Mouse (Mus musculus) liver, embryonic 14.5 days (tissue): ENCODE measurements around the gene Efna2. TPM values are rescaled to one million over a fixed set of nuclear protein-coding genes. Genes with fewer than 3 reads are reported as not detected.

Experiments used
- ATAC-seq: fragments of 200-750 bp; cut with Nextera tagmentation; 2 replicates; pipeline ENCODE4 v1.8.0; 2017; ENCODE audit warnings: moderate number of reproducible peaks, mild to moderate bottlenecking, moderate library complexity; ENCODE audit not compliant: insufficient read depth
- DNase-seq, 3 experiments: peaks; one replicate each; pipeline ENCODE4 v3.0.0-alpha.2; 2012 to 2013; ENCODE audit warnings: low read depth in 3 of 3, low spot score in 3 of 3
- H3K27ac ChIP-seq: fragments of 300-500 bp; sonication (generic); 2 replicates; pipeline ENCODE4 v1.5.1; 2014; ENCODE audit warnings: moderate library complexity, mild to moderate bottlenecking, control low read depth, inconsistent platforms
- H3K27me3 ChIP-seq: fragments of 300-500 bp; sonication (generic); 2 replicates; pipeline ENCODE4 v1.6.1; 2014; ENCODE audit warnings: mild to moderate bottlenecking, low read length, moderate library complexity; ENCODE audit not compliant: control insufficient read depth, insufficient read depth
- H3K36me3 ChIP-seq: fragments of 300-500 bp; sonication (generic); replicated peaks from 2 replicates; pipeline ENCODE4 v1.6.1; 2014; ENCODE audit warnings: low read depth; ENCODE audit not compliant: control insufficient read depth, insufficient read depth
- H3K4me1 ChIP-seq, 2 experiments: fragments of 200-500 bp in 1 of 2; fragments of 300-500 bp in 1 of 2; sonication (generic) in 1 of 2; replicated peaks; 2 replicates each; pipeline ENCODE4 v1.6.1; 2012 to 2014; ENCODE audit warnings: antibody characterized with exemption in 1 of 2, inconsistent platforms in 1 of 2, low read length in 1 of 2; ENCODE audit not compliant: control insufficient read depth in 2 of 2, insufficient read depth in 2 of 2
- H3K4me2 ChIP-seq: fragments of 300-500 bp; sonication (generic); 2 replicates; pipeline ENCODE4 v1.6.1; 2014; ENCODE audit warnings: low read depth, mild to moderate bottlenecking, control low read depth, moderate library complexity
- H3K4me3 ChIP-seq, 2 experiments: fragments of 200-500 bp in 1 of 2; fragments of 300-500 bp in 1 of 2; sonication (generic) in 1 of 2; 2 replicates each; pipeline ENCODE4 v1.5.1; 2012 to 2014; ENCODE audit warnings: low read depth in 2 of 2, low read length in 2 of 2, mild to moderate bottlenecking in 2 of 2, control low read depth in 1 of 2, inconsistent platforms in 1 of 2, moderate library complexity in 1 of 2; ENCODE audit not compliant: insufficient read depth in 1 of 2
- H3K9ac ChIP-seq: fragments of 300-500 bp; sonication (generic); replicated peaks from 2 replicates; pipeline ENCODE4 v1.6.1; 2014; ENCODE audit warnings: mild to moderate bottlenecking, control low read depth, moderate library complexity
- H3K9me3 ChIP-seq: fragments of 300-500 bp; sonication (generic); 2 replicates; pipeline ENCODE4 v1.6.1; 2016; ENCODE audit warnings: low read length, mixed read lengths; ENCODE audit not compliant: control insufficient read depth
- CTCF ChIP-seq: IDR thresholded peaks from 2 replicates; pipeline ENCODE4 v1.5.1; 2016; ENCODE audit warnings: antibody characterized with exemption, low read depth, control low read depth
- EP300 ChIP-seq: IDR thresholded peaks from 2 replicates; pipeline ENCODE4 v1.6.1; 2016; ENCODE audit warnings: antibody characterized with exemption, low read depth
- WGBS: fragments of 180-500 bp; shearing (Covaris S2); extraction: QIAGEN DNeasy Blood & Tissue Kit; methylation state at CpG from one replicate; pipeline ENCODE4 v1.1.7; 2014; ENCODE audit not compliant: insufficient replicate concordance; 5-methylcytosine and 5-hydroxymethylcytosine counted together
- polyA plus RNA-seq, 2 experiments: library from polyadenylated mRNA; depleted of rRNA in 1 of 2; stranded (reverse) in 1 of 2; unstranded in 1 of 2; fragments of >200 nt; fragmentation: Nextera tagmentation in 1 of 2; extraction: Ambion mirVana in 1 of 2; gene quantifications; 2 replicates each; pipeline versions ENCODE4 v1.2.1 to v1.2.3; 2012 to 2014

The Efna2 gene
- polyA plus RNA-seq, 2 experiments = 0.47 to 0.51 TPM

- Histone ChIP-seq H3K4me2 (peak overlapping the region; percentile 83), H3K9ac (no peak overlapping the region), H3K4me1 (peaks cover 2 to 20% of the 10 kb centered on the region in 2 experiments; a peak in 3 of 4 replicates), H3K36me3 (peaks cover 5% of the 10 kb centered on the region), H3K9me3 (no peaks in the 10 kb centered on the region), H3K27me3 (peaks cover 33% of the 10 kb centered on the region), H3K27ac (no peak overlapping the region), H3K4me3 (peak overlapping the region in 1 of 2 experiments; percentile 23; a peak in 1 of 4 replicates)
- no peak for DNase-seq
- WGBS = 29% methylated on average over 46 of the region's 49 CpGs
- no peak for TF ChIP-seq CTCF
- no peak for TF ChIP-seq EP300
- no peak for ATAC-seq
These were observed 42.9 kb upstream of the Efna2 start for GRCm38 (mm10) chr10:80136179-80136951.

GRCm38 (mm10) chr10:80136952-80137625, 42.2 kb upstream of the Efna2 start:
- Histone ChIP-seq H3K4me3 (peak overlapping the region in 1 of 2 experiments; percentile 23; a peak in 2 of 4 replicates), H3K4me2 (peak overlapping the region; percentile 83), H3K9me3 (no peaks in the 10 kb centered on the region), H3K27ac (no peak overlapping the region), H3K27me3 (peaks cover 33% of the 10 kb centered on the region), H3K9ac (no peak overlapping the region), H3K36me3 (no peaks in the 10 kb centered on the region), H3K4me1 (peaks cover 2 to 20% of the 10 kb centered on the region in 2 experiments; a peak in 3 of 4 replicates)
- ATAC-seq (no peak), DNase-seq (no peak)
- no peak for TF ChIP-seq EP300
- TF ChIP-seq CTCF = no peak
- WGBS = 2% methylated on average over 29 of the region's 29 CpGs

- Histone ChIP-seq H3K4me3 (peak overlapping the region; percentile 54 to 55; a peak in 3 of 4 replicates), H3K4me2 (peak overlapping the region; percentile 83), H3K4me1 (peaks cover 2 to 23% of the 10 kb centered on the region in 2 experiments; a peak in 3 of 4 replicates), H3K9ac (no peak overlapping the region), H3K36me3 (no peaks in the 10 kb centered on the region), H3K27ac (no peak overlapping the region), H3K9me3 (no peaks in the 10 kb centered on the region), H3K27me3 (peaks cover 33% of the 10 kb centered on the region)
- WGBS = 9% methylated on average over 27 of the region's 33 CpGs
- DNase-seq (no peak), ATAC-seq (no peak)
- TF ChIP-seq EP300 (no peak), CTCF (no peak)
These were observed 41.4 kb upstream of the Efna2 start for GRCm38 (mm10) chr10:80137626-80138552.

GRCm38 (mm10) chr10:80138553-80139438, 40.5 kb upstream of the Efna2 start, which contains the start of gene Atp5d:
Gene Atp5d, plus strand, starts transcription at chr10:80138632.
- Histone ChIP-seq H3K4me3 (peak within 1 kb of the TSS; percentile 54 to 55), H3K36me3 (no peaks in the 10 kb centered on the region), H3K4me1 (peaks cover 2 to 24% of the 10 kb centered on the region in 2 experiments; a peak in 3 of 4 replicates), H3K27ac (no peak within 1 kb of the TSS), H3K4me2 (peak within 1 kb of the TSS; percentile 83), H3K9me3 (no peaks in the 10 kb centered on the region), H3K27me3 (peaks cover 33% of the 10 kb centered on the region), H3K9ac (peak within 1 kb of the TSS; percentile 43)
- WGBS = under 1% methylated on average over 89 of the region's 94 CpGs
- ATAC-seq (peak; percentile 5; the same call in 1 of the 2 replicates), DNase-seq (no peak)
- TF ChIP-seq EP300 = no peak
- TF ChIP-seq CTCF = no peak
